Mouse (Mus musculus) adrenal gland, adult 18-20 months (tissue): ENCODE data around the gene Gm21885. TPM values are rescaled to one million over a fixed set of nuclear protein-coding genes. Genes with fewer than 3 reads are reported as not detected.

Source experiments
- DNase-seq, 2 experiments: peaks; one replicate each; pipeline ENCODE4 v3.0.0; 2021 to 2022; ENCODE audit warnings: low spot score in 2 of 2
- long read RNA-seq, 2 experiments: library from polyadenylated mRNA; stranded (forward); transcript quantifications; one replicate each; pipeline ENCODE4 v2.0.0; 2021
- total RNA-seq, 2 experiments: library from RNA; stranded (reverse); gene quantifications; 1 replicate in 1 of 2; 2 replicates in 1 of 2; pipeline ENCODE4 v1.2.3; 2021

The Gm21885 gene
- not detected for total RNA-seq
- long read RNA-seq, experiment 1, result 0 reads
- long read RNA-seq, experiment 2, result 0 reads

- no peak for DNase-seq
Observed at GRCm38 (mm10) chr11:94281199-94282181, at the start of gene Gm21885. Gm21885 (plus strand) TSS chr11:94281873.

- no peak for DNase-seq
Observed at GRCm38 (mm10) chr11:94233405-94233804, 48.3 kb upstream of the Gm21885 start.

- DNase-seq, result no peak
Observed at GRCm38 (mm10) chr11:94234380-94234779, 47.3 kb upstream of the Gm21885 start.

DNA sequence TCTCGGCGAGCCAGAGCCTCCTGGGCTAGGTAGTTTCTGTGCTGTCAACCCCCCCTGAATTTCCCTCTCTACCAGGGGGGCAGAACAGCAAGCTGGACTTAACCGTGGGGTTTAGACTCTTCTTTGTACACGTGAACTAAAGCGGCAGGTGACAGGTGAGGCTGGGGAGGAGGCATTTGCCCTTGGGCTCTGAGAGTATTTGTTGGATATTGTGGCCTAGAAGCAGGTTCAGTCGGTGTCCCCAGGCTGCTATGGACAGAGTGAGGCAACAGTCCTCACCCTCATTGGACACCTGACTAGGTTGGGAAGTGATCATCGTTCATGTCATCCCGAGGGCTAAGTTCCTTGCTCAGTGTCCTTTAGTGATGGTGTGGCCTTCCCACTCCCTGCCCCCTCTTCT lies 46.8 kb upstream of the Gm21885 start:
- no peak for DNase-seq

- peak in 1 of 2 experiments; percentile 51 for DNase-seq
Observed at GRCm38 (mm10) chr11:94236074-94236473, 45.6 kb upstream of the Gm21885 start.

DNA sequence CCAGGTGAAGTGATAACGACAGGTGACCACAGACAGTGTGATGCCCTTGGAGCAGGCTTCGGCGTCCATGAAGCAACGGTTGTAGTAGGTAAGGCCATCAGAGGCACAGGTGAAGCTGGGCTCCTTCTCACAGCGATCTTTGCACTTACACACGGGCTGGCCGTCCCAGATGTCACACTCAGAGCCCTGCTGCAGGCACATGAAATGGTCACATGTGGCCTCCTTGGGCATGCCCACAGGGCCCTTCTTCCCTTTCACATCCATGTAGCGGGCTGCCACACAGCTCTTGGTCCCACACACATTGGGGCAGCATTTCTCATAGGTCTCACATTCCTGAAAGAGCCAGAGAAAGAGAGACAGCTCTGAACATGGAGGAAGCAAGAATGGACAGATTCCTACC lies 42.9 kb upstream of the Gm21885 start:
- no peak for DNase-seq

GRCm38 (mm10) chr11:94239706-94240105 lies 42.0 kb upstream of the Gm21885 start:
- DNase-seq, result no peak

DNA sequence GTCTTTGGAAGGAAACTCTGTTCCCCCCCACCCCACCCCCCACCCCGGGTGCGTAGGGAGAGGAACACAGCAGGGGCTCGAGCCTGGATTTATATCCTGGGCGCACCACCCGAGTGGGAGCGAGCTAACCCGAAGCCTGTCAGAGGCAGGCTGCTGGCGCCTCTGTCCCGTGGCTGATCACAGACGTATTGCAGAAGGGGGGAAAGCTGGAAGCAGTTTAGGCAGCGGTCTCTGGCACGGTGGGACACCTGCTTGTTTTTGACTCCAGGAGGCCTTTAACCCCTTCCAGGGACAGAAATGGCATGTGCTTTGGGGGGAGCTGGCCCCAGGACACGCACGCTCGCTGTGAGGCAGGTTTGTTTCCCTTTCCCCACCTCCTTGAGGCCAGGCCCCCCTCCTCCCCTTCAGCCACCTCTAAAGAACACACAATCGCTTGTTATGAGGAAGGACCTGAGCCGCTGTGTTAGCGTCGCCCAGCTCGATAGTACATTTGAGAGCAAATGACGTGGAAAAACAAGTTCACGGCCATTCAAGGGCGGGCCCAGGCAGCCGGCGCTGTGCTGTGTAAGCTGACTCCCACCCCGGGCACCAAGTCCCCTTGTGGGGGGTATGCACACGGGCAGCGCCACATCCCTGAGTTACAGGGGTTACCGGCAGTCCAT lies 38.8 kb upstream of the Gm21885 start:
- no peak for DNase-seq

DNA sequence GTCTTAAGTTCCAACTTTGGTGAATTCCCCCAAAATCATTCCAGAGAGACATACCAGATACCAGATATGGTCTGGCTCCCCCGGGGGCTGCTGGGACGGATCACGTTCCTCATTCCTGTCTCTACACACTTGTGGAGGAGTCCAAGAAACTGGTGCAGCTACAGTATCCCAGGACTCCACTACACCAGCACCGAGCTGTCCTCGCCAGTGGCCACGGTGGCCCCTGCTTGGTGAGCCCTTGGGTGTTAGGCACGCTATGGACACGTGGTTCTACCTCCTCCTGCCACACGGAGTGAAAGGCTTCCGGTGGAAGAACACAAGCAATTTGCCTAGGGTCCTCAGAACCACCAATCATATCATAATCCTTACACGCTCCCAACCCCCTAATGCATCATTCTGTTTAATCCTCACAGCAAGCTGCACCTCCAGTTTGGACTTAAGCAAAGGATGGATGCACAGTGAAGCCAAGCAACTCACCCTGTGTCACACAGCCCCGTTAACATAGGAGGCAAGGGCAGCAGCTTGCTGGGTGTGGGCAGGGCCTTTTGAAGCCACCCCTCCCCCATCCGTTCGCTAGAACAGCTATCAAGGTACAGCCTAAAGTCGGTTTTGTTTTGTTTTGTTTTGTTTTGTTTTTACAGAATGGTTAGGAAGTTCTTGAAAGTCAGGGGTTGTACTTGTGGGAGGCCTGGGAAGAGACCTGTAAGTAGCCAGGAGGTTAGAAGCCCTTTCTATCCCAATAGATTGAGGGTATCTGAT lies 38.1 kb upstream of the Gm21885 start:
- DNase-seq, result no peak

DNA sequence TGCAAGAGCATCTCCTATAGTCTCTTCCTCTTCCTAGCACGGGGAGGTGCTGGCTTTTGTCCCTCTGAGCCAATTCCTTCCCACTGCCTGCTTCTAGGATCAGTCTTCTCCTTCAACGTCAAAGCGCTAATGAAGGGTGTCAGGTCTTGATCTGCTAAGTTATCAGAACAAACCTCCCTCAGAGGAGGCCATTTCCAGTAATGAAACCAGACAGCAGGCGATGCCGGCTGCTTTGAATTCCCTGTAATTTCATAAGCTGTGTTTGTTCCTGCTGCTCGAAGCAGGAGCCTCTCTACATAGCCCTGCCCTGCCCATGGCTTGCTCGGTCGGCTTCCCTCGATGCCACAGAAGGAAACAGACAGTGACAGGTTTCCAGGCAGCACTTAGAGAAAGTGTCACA lies 37.3 kb upstream of the Gm21885 start:
- no peak for DNase-seq

GRCm38 (mm10) chr11:94245955-94246788 lies 35.5 kb upstream of the Gm21885 start, which contains the start of gene Wfikkn2:
Wfikkn2 (minus strand) TSS chr11:94246005.
- no peak for DNase-seq

GRCm38 (mm10) chr11:94246789-94247061 lies 34.9 kb upstream of the Gm21885 start:
- no peak for DNase-seq

DNA sequence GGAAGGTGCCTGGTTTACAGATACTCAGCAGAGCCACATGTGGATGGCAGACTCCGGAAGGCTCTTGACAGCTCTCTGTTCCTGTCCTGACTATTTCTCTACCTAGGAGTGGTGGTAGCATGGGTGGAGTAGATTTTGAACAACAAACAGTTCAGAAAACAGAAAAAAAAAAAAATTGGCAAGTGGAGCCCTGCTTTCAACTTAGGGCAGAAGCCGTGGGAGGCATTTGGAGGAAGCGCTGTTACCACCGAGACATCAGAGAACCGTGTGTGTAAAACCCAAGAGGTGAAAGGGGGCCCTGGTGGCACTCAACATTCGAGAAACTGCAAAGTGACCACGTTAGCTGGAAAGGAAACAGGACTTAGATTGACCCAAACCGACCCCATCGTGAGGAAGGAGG lies 28.5 kb upstream of the Gm21885 start:
- DNase-seq, result no peak

- DNase-seq, result no peak
Observed at GRCm38 (mm10) chr11:94253691-94254090, 28.0 kb upstream of the Gm21885 start.

DNA sequence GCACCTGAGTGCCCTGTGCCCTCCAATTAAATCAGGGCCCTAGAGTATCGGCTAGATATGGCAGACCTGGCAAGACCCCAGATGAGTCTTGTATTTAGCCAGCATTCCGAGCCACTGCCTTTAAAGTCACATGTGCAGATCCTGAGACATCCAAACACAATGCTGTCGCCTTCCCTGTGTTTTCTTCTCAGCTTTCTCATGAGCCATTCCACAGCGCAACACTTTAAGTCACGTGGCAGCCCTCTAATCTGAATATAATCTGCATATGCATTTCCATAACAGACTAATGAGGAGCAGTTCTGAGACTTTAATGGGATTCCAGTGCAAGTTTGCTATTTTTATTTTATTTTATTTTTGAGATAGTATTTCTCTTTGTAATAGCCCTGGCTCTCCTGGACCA lies 25.9 kb upstream of the Gm21885 start:
- DNase-seq, result no peak

DNA sequence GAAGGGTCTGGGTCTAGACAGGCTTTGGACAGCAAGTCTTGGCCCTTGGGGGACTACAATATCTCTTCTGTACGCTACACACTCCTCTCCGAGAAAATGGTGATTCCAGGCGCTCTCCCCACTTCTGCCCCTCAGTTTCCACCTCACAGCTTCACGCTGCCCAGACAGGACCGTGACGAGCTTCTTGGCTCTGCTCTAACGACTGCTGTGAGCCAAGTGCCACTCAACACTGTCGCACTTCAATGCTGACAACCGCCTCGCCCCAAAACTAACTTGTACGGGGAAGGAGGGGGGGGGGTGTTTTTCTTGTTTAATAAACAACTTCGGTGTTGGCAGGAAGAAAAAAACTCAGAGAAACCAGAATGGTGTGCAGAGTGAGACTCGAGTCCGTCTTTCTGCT lies 23.7 kb upstream of the Gm21885 start:
- no peak for DNase-seq

DNA sequence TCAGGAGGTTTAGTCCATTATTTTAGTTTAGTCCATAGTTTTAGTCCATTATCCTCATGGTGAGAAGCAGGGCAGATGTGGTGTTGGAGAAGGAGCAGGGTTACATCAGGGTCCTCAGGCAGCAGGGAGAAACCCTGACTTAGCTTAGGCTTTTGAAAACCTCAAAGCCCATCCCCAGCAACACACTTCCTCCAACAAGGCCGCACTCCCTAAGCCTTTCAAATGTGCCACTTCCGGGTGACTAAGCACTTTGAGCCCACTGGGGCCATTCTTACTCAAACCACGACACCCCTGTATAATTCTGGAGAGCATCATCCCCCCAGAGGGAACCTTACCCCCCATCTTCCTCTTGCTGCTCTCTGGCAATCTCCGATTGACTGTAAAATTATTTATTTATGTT lies 21.9 kb upstream of the Gm21885 start:
- DNase-seq, result no peak

DNA sequence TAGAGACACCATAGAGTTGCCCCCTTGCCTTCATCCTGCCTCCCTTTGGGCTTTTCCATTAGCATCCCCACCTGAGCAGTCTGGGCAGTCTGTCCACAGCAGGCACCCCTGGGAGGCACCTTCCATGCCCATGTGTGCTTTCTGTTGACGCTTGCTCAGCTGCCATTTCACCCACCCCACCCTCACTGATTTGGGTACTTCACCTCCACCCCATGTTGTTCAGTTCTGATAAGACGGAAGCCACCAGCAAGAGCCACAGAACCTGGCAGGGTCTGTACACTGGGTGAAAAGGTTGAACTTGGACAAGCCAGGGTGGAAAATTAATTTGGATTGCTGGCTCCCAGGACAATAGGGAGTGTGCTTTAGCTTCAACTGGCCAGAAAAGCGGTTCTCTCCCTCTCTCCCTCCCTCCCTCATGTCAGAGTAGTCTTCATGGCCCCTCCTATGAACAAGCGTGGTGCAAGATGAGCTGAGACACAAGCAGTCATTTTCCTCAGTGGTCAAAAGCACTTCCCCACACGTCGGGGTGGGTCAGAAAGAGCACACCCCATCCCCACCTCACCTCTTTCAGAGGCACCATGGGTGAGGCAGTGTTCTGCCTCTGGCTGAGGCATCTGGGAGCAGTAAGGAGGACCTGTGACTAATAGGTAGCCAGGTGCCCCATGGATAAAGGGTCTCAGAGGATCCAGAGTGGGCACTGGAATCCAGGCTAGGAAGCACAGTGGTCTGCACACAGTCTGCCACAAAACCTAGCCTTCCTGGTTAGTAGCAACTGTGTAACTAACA lies 19.9 kb upstream of the Gm21885 start:
- DNase-seq, result no peak

GRCm38 (mm10) chr11:94265134-94265785 lies 16.4 kb upstream of the Gm21885 start:
- DNase-seq, result peak; percentile 36 to 42
